Mouse (Mus musculus): ENCODE measurements at regions not wholly inside any gene's neighbourhood (a gene's known extent, or its start where the extent isn't known, plus 50 kb on each side); places are given as distances from the start of the nearest gene placed in this dataset.

- TF ChIP-seq POLR2A (IDR thresholded peaks at IDR 0.05; ENCODE audit: borderline replicate concordance, extremely low read depth, insufficient read depth, insufficient read length) = no peak
- ATAC-seq (ENCODE audit: low FRiP score, low read depth) = no peak
- no peaks in the 10 kb centered on the region for H3K36me3 ChIP-seq (ENCODE audit: control insufficient read depth, insufficient read depth, low read length)
Observed at GRCm38 (mm10) chr3:34756632-34757031, 106.4 kb downstream of the Sox2 start.

DNA sequence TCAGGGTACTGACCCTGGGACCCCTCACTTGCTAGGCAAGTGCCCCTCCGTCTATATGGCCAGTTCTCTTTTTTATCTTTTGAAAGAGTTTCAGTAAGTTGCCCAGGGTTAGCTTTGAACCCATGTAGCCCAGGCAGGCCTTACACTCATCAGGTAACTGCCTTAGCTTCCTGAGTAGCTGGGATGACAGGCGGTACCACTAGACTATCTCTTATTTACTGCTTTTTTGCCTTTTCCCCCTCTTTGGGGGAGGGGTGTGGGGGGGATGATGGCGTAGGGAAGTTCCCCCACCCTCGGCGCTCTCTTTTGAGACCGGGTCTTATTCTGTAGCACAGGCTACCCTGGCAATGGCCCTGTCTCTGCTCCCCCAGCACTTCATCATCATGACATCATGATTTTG is 106.9 kb downstream of the Sox2 start:
- ATAC-seq (ENCODE audit: low FRiP score, low read depth) = no peak
- no peak overlapping the region for H3K27ac ChIP-seq (replicated peaks; ENCODE audit: low read depth, low read length)
- H3K4me3 ChIP-seq (replicated peaks; ENCODE audit: low read length) = no peak overlapping the region
- DNase-seq (ENCODE audit: low spot score) = no peak
- no peaks in the 10 kb centered on the region for H3K4me1 ChIP-seq (ENCODE audit: control insufficient read depth, insufficient read depth, low read length)
- H3K27me3 ChIP-seq (ENCODE audit: control insufficient read depth, insufficient read depth, low read length) = no peaks in the 10 kb centered on the region
- TF ChIP-seq POLR2A (IDR thresholded peaks at IDR 0.05; ENCODE audit: borderline replicate concordance, extremely low read depth, insufficient read depth, insufficient read length) = no peak
- H3K36me3 ChIP-seq (ENCODE audit: control insufficient read depth, insufficient read depth, low read length) = no peaks in the 10 kb centered on the region
- no peak overlapping the region for H3K4me2 ChIP-seq (replicated peaks; ENCODE audit: low read depth, low read length, severe bottlenecking)
- no peaks in the 10 kb centered on the region for H3K9me3 ChIP-seq (ENCODE audit: control insufficient read depth, low read length)
- H3K9ac ChIP-seq (ENCODE audit: low read depth, low read length, severe bottlenecking) = no peak overlapping the region
- WGBS = 51% methylated on average over 6 of the region's 6 CpGs

More at GRCm38 (mm10) chr3:34756632-34757031, 106.4 kb downstream of the Sox2 start:
- H3K27ac ChIP-seq (replicated peaks; ENCODE audit: low read depth, low read length) = no peak overlapping the region
- no peaks in the 10 kb centered on the region for H3K27me3 ChIP-seq (ENCODE audit: control insufficient read depth, insufficient read depth, low read length)
- H3K4me2 ChIP-seq (replicated peaks; ENCODE audit: low read depth, low read length, severe bottlenecking) = no peak overlapping the region
- no peaks in the 10 kb centered on the region for H3K4me1 ChIP-seq (ENCODE audit: control insufficient read depth, insufficient read depth, low read length)
- no peak for DNase-seq (ENCODE audit: low spot score)
- no peaks in the 10 kb centered on the region for H3K9me3 ChIP-seq (ENCODE audit: control insufficient read depth, low read length)
- no peak overlapping the region for H3K4me3 ChIP-seq (replicated peaks; ENCODE audit: low read length)
- 13% methylated on average over 7 of the region's 7 CpGs for WGBS
- H3K9ac ChIP-seq (ENCODE audit: low read depth, low read length, severe bottlenecking) = no peak overlapping the region

GRCm38 (mm10) chr3:34757813-34758510 is 107.8 kb downstream of the Sox2 start:
- TF ChIP-seq POLR2A (IDR thresholded peaks at IDR 0.05; ENCODE audit: borderline replicate concordance, extremely low read depth, insufficient read depth, insufficient read length) = no peak
- Histone ChIP-seq H3K36me3 (ENCODE audit: control insufficient read depth, insufficient read depth, low read length) (no peaks in the 10 kb centered on the region), H3K4me2 (replicated peaks; ENCODE audit: low read depth, low read length, severe bottlenecking) (no peak overlapping the region), H3K9me3 (ENCODE audit: control insufficient read depth, low read length) (no peaks in the 10 kb centered on the region), H3K4me3 (replicated peaks; ENCODE audit: low read length) (no peak overlapping the region), H3K27me3 (ENCODE audit: control insufficient read depth, insufficient read depth, low read length) (no peaks in the 10 kb centered on the region), H3K4me1 (ENCODE audit: control insufficient read depth, insufficient read depth, low read length) (no peaks in the 10 kb centered on the region), H3K9ac (ENCODE audit: low read depth, low read length, severe bottlenecking) (no peak overlapping the region), H3K27ac (replicated peaks; ENCODE audit: low read depth, low read length) (no peak overlapping the region)
- WGBS = 20% methylated on average over 13 of the region's 13 CpGs
- no peak for ATAC-seq (ENCODE audit: low FRiP score, low read depth)
- DNase-seq (ENCODE audit: low spot score) = no peak

DNA sequence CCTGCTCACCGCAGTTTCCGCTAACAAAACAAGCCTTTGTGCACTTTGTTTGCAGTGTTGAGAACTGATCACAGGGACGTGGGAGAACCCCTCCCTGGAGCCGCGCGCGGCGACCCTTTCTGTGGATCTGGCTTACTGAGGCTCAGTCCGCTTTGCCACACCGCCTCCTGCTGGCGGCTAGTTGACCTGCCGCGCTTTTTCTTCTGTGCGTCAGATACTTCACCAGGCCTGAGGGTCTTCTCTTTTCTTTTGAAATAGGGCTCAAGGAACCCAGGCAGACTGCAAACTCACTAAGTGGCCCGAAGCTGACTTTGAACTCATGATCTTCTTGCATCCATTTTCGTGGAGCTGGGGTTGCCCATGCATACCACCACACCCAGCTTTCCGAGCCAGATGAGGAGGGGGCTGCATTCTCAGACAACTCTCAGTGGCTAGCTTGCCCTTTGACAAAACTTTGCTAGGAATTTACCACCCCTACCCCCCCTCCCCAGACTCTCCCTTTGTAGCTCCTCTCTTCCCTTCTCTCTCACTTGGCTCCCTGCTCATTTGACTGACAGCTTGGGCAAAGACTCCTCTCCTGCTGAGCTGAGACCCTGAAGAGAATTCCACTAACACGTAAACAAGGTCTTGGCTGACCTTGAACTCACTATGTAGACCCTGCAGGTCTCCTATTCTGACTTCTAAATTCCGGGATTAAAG is 109.9 kb downstream of the Sox2 start:
- no peak overlapping the region for H3K27ac ChIP-seq (replicated peaks; ENCODE audit: low read depth, low read length)
- no peaks in the 10 kb centered on the region for H3K9me3 ChIP-seq (ENCODE audit: control insufficient read depth, low read length)
- no peaks in the 10 kb centered on the region for H3K36me3 ChIP-seq (ENCODE audit: control insufficient read depth, insufficient read depth, low read length)
- ATAC-seq (ENCODE audit: low FRiP score, low read depth) = no peak
- no peak overlapping the region for H3K4me3 ChIP-seq (replicated peaks; ENCODE audit: low read length)
- H3K4me1 ChIP-seq (ENCODE audit: control insufficient read depth, insufficient read depth, low read length) = no peaks in the 10 kb centered on the region
- DNase-seq (ENCODE audit: low spot score) = no peak
- WGBS = 80% methylated on average over 19 of the region's 19 CpGs
- no peaks in the 10 kb centered on the region for H3K27me3 ChIP-seq (ENCODE audit: control insufficient read depth, insufficient read depth, low read length)
- H3K9ac ChIP-seq (ENCODE audit: low read depth, low read length, severe bottlenecking) = no peak overlapping the region
- H3K4me2 ChIP-seq (replicated peaks; ENCODE audit: low read depth, low read length, severe bottlenecking) = no peak overlapping the region
- TF ChIP-seq POLR2A (IDR thresholded peaks at IDR 0.05; ENCODE audit: borderline replicate concordance, extremely low read depth, insufficient read depth, insufficient read length) = no peak

GRCm38 (mm10) chr3:34761162-34761769 is 111.1 kb downstream of the Sox2 start:
- Histone ChIP-seq H3K4me3 (replicated peaks; ENCODE audit: low read length) (no peak overlapping the region), H3K4me1 (ENCODE audit: control insufficient read depth, insufficient read depth, low read length) (no peaks in the 10 kb centered on the region), H3K4me2 (replicated peaks; ENCODE audit: low read depth, low read length, severe bottlenecking) (no peak overlapping the region), H3K27ac (replicated peaks; ENCODE audit: low read depth, low read length) (no peak overlapping the region), H3K36me3 (ENCODE audit: control insufficient read depth, insufficient read depth, low read length) (no peaks in the 10 kb centered on the region), H3K9me3 (ENCODE audit: control insufficient read depth, low read length) (no peaks in the 10 kb centered on the region), H3K27me3 (ENCODE audit: control insufficient read depth, insufficient read depth, low read length) (no peaks in the 10 kb centered on the region), H3K9ac (ENCODE audit: low read depth, low read length, severe bottlenecking) (no peak overlapping the region)
- DNase-seq (ENCODE audit: low spot score) (no peak), ATAC-seq (ENCODE audit: low FRiP score, low read depth) (no peak)
- TF ChIP-seq POLR2A (IDR thresholded peaks at IDR 0.05; ENCODE audit: borderline replicate concordance, extremely low read depth, insufficient read depth, insufficient read length) = no peak
- WGBS = 69% methylated on average over 7 of the region's 7 CpGs

All from limb, embryonic 14.5 days (tissue).